Mouse (Mus musculus) olfactory bulb, adult 2 months (tissue): ENCODE results near the gene Bcas3.
"Not testable (repeated sequence)": the region's sequence is repeated elsewhere in the genome, so short reads cannot be mapped to it uniquely, and the experiment has no call there.

Source experiments
- CTCF ChIP-seq: fragments of 200-500 bp; IDR thresholded peaks from 2 replicates; pipeline ENCODE4 v1.5.1; 2012; ENCODE audit warnings: low read depth, mild to moderate bottlenecking, low read length, moderate library complexity; ENCODE audit not compliant: insufficient read depth
- POLR2A ChIP-seq: fragments of 200-500 bp; IDR thresholded peaks from 2 replicates; pipeline ENCODE4 v1.6.1; 2012; ENCODE audit warnings: mild to moderate bottlenecking, low read depth, low read length, moderate library complexity; ENCODE audit not compliant: insufficient read depth

- not testable (repeated sequence) for TF ChIP-seq CTCF, POLR2A
Measured at GRCm38 (mm10) chr11:85716730-85717129, 363.8 kb downstream of the Bcas3 start.
